Mouse (Mus musculus): ENCODE results near the gene Ppp1r14a. TPM values are rescaled to one million over a fixed set of nuclear protein-coding genes. Genes with fewer than 3 reads are reported as not detected.

The Ppp1r14a gene
- polyA plus RNA-seq, 2 experiments = 9.6 to 13.8 TPM

DNA sequence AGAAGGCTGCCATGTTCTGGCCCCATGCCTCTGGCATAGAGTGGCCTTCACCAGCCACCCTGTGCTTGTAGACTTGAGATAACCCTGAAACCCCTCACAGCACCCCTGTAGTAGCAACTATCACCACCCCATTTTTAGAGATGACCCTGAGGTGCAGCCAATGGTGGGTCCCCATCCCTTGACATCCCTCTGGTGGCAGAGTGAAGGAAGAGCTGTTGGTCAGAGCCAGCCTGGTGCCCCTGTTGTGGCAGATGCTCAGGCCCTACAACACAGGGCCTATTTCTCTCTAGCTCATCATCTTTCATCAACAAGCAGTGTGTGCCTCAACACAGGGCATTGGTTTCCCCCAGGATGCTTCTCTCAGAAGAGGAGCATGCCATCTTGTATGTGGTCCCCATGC, 46.2 kb downstream of the Ppp1r14a start:
- no peak for TF ChIP-seq POLR2A (IDR thresholded peaks at IDR 0.05; ENCODE audit: borderline replicate concordance, extremely low read depth, insufficient read depth, insufficient read length)
- H3K36me3 ChIP-seq (ENCODE audit: control insufficient read depth, insufficient read depth, low read length) = peaks cover 44% of the 10 kb centered on the region
- no peak overlapping the region for H3K4me2 ChIP-seq (replicated peaks; ENCODE audit: low read depth, low read length, severe bottlenecking)
- no peaks in the 10 kb centered on the region for H3K27me3 ChIP-seq (ENCODE audit: control insufficient read depth, insufficient read depth, low read length)
- ATAC-seq (ENCODE audit: low FRiP score, low read depth) (no peak), DNase-seq (ENCODE audit: low spot score) (no peak)
- no peaks in the 10 kb centered on the region for H3K4me1 ChIP-seq (ENCODE audit: control insufficient read depth, insufficient read depth, low read length)
- H3K9ac ChIP-seq (ENCODE audit: low read depth, low read length, severe bottlenecking) = no peak overlapping the region
- H3K27ac ChIP-seq (replicated peaks; ENCODE audit: low read depth, low read length) = no peak overlapping the region
- H3K4me3 ChIP-seq (replicated peaks; ENCODE audit: low read length) = no peak overlapping the region
- no peaks in the 10 kb centered on the region for H3K9me3 ChIP-seq (ENCODE audit: control insufficient read depth, low read length)

DNA sequence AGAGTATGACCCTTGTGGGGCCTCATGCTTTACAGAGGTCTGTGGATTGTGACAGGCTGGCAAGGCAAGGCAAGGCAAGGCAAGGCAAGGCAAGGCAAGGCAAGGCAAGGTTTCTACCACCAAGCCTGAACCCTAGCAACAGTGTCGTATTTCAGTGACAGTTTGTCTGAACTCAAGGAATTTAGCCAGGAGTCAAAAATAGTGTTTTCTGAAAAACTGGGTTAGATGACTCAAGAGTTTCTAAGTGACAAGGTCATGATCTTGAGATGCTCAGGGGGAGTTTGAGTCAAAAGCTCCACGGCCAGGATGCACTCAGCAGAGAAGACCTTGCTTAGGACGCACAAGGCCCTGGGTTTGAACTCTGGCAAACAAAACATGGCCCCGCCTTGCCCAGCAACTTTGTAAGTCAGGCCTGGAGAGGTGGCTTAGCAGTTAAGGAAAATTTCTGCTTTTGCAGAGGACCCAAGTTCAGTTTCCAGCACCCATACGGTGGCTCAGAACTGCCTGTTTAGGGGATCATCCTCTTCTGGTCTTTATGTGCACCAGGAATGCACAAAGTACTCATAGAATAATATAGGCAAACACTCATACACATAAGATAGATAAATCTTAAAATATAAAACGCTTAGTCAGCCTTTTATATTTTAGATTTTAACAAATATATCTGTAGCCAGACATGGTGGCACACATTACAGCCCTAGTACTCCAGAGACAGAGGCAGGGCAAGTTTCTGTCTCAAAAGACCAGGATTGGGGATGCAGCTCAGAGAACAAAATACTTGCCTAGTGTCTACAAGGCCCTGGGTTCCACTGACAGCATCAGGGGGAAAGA, 46.9 kb downstream of the Ppp1r14a start:
- no peak overlapping the region for H3K9ac ChIP-seq (ENCODE audit: low read depth, low read length, severe bottlenecking)
- H3K4me1 ChIP-seq (ENCODE audit: control insufficient read depth, insufficient read depth, low read length) = no peaks in the 10 kb centered on the region
- H3K4me3 ChIP-seq (replicated peaks; ENCODE audit: low read length) = no peak overlapping the region
- DNase-seq (ENCODE audit: low spot score) = no peak
- 75% methylated on average over 6 of the region's 6 CpGs for WGBS
- ATAC-seq (ENCODE audit: low FRiP score, low read depth) = no peak
- peaks cover 36% of the 10 kb centered on the region for H3K36me3 ChIP-seq (ENCODE audit: control insufficient read depth, insufficient read depth, low read length)
- no peak overlapping the region for H3K4me2 ChIP-seq (replicated peaks; ENCODE audit: low read depth, low read length, severe bottlenecking)
- no peak for TF ChIP-seq POLR2A (IDR thresholded peaks at IDR 0.05; ENCODE audit: borderline replicate concordance, extremely low read depth, insufficient read depth, insufficient read length)
- H3K9me3 ChIP-seq (ENCODE audit: control insufficient read depth, low read length) = no peaks in the 10 kb centered on the region
- no peaks in the 10 kb centered on the region for H3K27me3 ChIP-seq (ENCODE audit: control insufficient read depth, insufficient read depth, low read length)
- H3K27ac ChIP-seq (replicated peaks; ENCODE audit: low read depth, low read length) = no peak overlapping the region

- no peak for ATAC-seq (ENCODE audit: low FRiP score, low read depth)
- DNase-seq (ENCODE audit: low spot score) = no peak
- Histone ChIP-seq H3K27ac (replicated peaks; ENCODE audit: low read depth, low read length) (no peak overlapping the region), H3K4me1 (ENCODE audit: control insufficient read depth, insufficient read depth, low read length) (no peaks in the 10 kb centered on the region), H3K27me3 (ENCODE audit: control insufficient read depth, insufficient read depth, low read length) (no peaks in the 10 kb centered on the region), H3K4me2 (replicated peaks; ENCODE audit: low read depth, low read length, severe bottlenecking) (no peak overlapping the region), H3K4me3 (replicated peaks; ENCODE audit: low read length) (no peak overlapping the region), H3K36me3 (ENCODE audit: control insufficient read depth, insufficient read depth, low read length) (peaks cover 29% of the 10 kb centered on the region), H3K9me3 (ENCODE audit: control insufficient read depth, low read length) (no peaks in the 10 kb centered on the region), H3K9ac (ENCODE audit: low read depth, low read length, severe bottlenecking) (no peak overlapping the region)
- no peak for TF ChIP-seq POLR2A (IDR thresholded peaks at IDR 0.05; ENCODE audit: borderline replicate concordance, extremely low read depth, insufficient read depth, insufficient read length)
- 77% methylated on average over 9 of the region's 9 CpGs for WGBS
Observed at GRCm38 (mm10) chr7:29336795-29337319, 47.7 kb downstream of the Ppp1r14a start.

DNA sequence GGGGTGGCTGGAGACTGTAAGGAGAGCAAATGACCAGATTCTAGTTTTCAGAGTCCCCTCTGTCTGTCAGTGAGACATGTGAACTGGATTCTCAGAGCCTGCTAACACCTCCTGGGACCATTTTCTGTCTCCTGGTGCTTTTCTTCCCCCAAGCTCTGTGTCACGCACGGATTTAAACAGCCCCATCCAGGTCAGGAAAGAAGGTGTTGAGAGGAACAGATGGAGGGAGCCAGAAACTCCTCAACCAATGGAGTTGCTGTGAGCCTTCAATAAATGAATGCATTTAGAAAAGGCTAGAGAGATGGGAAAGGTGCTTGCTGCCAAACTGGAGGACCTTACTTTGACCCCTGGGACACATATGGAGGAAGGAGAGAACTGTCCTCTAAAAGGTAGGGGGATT, 48.7 kb downstream of the Ppp1r14a start:
- no peak for TF ChIP-seq POLR2A (IDR thresholded peaks at IDR 0.05; ENCODE audit: borderline replicate concordance, extremely low read depth, insufficient read depth, insufficient read length)
- Histone ChIP-seq H3K27ac (replicated peaks; ENCODE audit: low read depth, low read length) (no peak overlapping the region), H3K36me3 (ENCODE audit: control insufficient read depth, insufficient read depth, low read length) (peaks cover 27% of the 10 kb centered on the region), H3K9ac (ENCODE audit: low read depth, low read length, severe bottlenecking) (no peak overlapping the region), H3K4me1 (ENCODE audit: control insufficient read depth, insufficient read depth, low read length) (0 out of 2 replicates have a peak, but pooled peaks cover 4% of the 10 kb centered on the region), H3K4me3 (replicated peaks; ENCODE audit: low read length) (no peak overlapping the region), H3K4me2 (replicated peaks; ENCODE audit: low read depth, low read length, severe bottlenecking) (no peak overlapping the region), H3K9me3 (ENCODE audit: control insufficient read depth, low read length) (no peaks in the 10 kb centered on the region), H3K27me3 (ENCODE audit: control insufficient read depth, insufficient read depth, low read length) (no peaks in the 10 kb centered on the region)
- WGBS = 90% methylated on average over 2 of the region's 2 CpGs
- DNase-seq (ENCODE audit: low spot score) (no peak), ATAC-seq (ENCODE audit: low FRiP score, low read depth) (no peak)

DNA sequence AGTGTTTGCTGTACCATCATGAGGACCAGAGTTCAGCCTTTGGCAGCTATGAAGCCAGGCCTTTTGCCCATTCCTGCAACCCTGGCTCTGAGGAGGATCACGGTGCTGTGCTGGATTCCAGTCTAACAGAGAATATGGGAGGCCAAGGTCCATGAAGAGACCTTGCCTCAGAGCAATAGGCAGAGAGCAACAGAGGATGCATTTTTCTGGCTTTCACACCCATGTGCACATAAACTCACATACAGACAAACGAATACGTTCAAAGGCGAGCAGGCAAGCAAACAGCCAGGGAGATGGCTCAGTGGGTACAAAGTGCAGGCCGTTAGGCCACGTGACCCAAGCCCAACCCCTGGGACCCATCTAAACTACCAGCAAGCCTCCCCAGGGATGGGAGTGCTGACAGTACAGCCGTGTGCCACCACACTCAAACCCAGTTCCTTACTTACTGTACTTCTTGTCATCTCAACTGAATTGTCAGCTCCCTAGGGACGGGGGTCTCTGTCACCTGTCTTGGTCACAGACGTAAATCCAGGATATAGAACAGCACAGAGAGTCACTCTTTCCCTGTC, 49.3 kb downstream of the Ppp1r14a start:
- 0 out of 2 replicates have a peak, but pooled peaks cover 4% of the 10 kb centered on the region for H3K4me1 ChIP-seq (ENCODE audit: control insufficient read depth, insufficient read depth, low read length)
- no peak overlapping the region for H3K9ac ChIP-seq (ENCODE audit: low read depth, low read length, severe bottlenecking)
- peaks cover 23% of the 10 kb centered on the region for H3K36me3 ChIP-seq (ENCODE audit: control insufficient read depth, insufficient read depth, low read length)
- no peak for DNase-seq (ENCODE audit: low spot score)
- no peaks in the 10 kb centered on the region for H3K9me3 ChIP-seq (ENCODE audit: control insufficient read depth, low read length)
- 86% methylated on average over 9 of the region's 9 CpGs for WGBS
- TF ChIP-seq POLR2A (IDR thresholded peaks at IDR 0.05; ENCODE audit: borderline replicate concordance, extremely low read depth, insufficient read depth, insufficient read length) = no peak
- no peaks in the 10 kb centered on the region for H3K27me3 ChIP-seq (ENCODE audit: control insufficient read depth, insufficient read depth, low read length)
- ATAC-seq (ENCODE audit: low FRiP score, low read depth) = no peak
- H3K27ac ChIP-seq (replicated peaks; ENCODE audit: low read depth, low read length) = no peak overlapping the region
- H3K4me3 ChIP-seq (replicated peaks; ENCODE audit: low read length) = no peak overlapping the region
- H3K4me2 ChIP-seq (replicated peaks; ENCODE audit: low read depth, low read length, severe bottlenecking) = no peak overlapping the region
